ENCODE assay signal across 8 mouse cellular contexts in the genomic region with DNA sequence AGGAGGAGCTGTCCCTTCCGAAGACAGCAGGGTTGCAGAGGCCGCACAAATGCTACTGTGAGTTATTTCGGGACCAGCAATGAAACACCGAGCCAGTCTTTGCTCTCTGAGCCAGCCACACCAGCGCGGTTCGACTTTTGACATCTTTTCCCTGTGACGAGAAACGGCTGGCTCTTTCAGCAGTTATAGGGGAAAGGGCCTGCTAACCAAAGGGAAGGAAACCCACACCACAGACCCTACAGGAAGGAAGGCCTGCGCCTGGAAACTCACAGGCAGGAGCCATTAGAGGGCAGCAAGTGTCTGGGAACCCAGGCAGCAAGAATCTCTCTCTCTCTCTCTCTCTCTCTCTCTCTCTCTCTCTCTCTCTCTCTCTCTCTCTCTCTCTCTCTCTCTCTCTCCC.
DNase-seq lines count a peak whose midpoint lies in the region; ATAC-seq and TF ChIP-seq lines count a peak whose summit lies in the region.

No protein-coding gene starts in this region.

- peak overlapping the region; percentile 1; the same call in 1 of the 2 replicates for H3K27ac ChIP-seq in spleen, adult 2 months (ENCODE audit: insufficient read depth, low read length)
- H3K27ac ChIP-seq in embryonic facial prominence, embryonic 10.5 days (replicated peaks): peak overlapping the region; percentile 90
- peak overlapping the region; percentile 82 for H3K27ac ChIP-seq in heart, embryonic 11.5 days (ENCODE audit: low read depth, low read length)
- H3K27ac ChIP-seq in kidney, embryonic 14.5 days (ENCODE audit: low read depth, low read length): peak overlapping the region; percentile 80
- peak overlapping the region; percentile 78 for H3K27ac ChIP-seq in liver, postnatal 0 days (ENCODE audit: low read depth)
- no peak overlapping the region for H3K27ac ChIP-seq in neural tube, embryonic 14.5 days (ENCODE audit: low read depth, low read length)

- no peak for TF ChIP-seq POLR2A in spleen, adult 2 months (IDR thresholded peaks at IDR 0.05; ENCODE audit: low read depth, low read length)

- H3K9me3 ChIP-seq in embryonic facial prominence, embryonic 10.5 days: no peaks in the 10 kb centered on the region
- H3K9me3 ChIP-seq in heart, embryonic 11.5 days (replicated peaks; ENCODE audit: control insufficient read depth, low read length): no peaks in the 10 kb centered on the region
- no peaks in the 10 kb centered on the region for H3K9me3 ChIP-seq in kidney, embryonic 14.5 days (ENCODE audit: control insufficient read depth, low read length)
- no peaks in the 10 kb centered on the region for H3K9me3 ChIP-seq in liver, postnatal 0 days (ENCODE audit: low read length)
- no peaks in the 10 kb centered on the region for H3K9me3 ChIP-seq in neural tube, embryonic 14.5 days (ENCODE audit: control insufficient read depth, low read length)

- peak overlapping the region; percentile 68 for H3K9ac ChIP-seq in heart, embryonic 11.5 days (ENCODE audit: low read depth, low read length)
- no peak overlapping the region for H3K9ac ChIP-seq in kidney, embryonic 14.5 days (ENCODE audit: low read depth, low read length)
- no peak overlapping the region for H3K9ac ChIP-seq in liver, postnatal 0 days (replicated peaks)
- no peak overlapping the region for H3K9ac ChIP-seq in neural tube, embryonic 14.5 days (replicated peaks; ENCODE audit: low read depth, low read length)

- H3K27me3 ChIP-seq in spleen, adult 2 months (ENCODE audit: control insufficient read depth, insufficient read depth, low read length): no peaks in the 10 kb centered on the region
- peaks cover 4% of the 10 kb centered on the region; the same call in 1 of the 2 replicates for H3K27me3 ChIP-seq in embryonic facial prominence, embryonic 10.5 days (replicated peaks; ENCODE audit: low read depth, poor library complexity, severe bottlenecking)
- H3K27me3 ChIP-seq in heart, embryonic 11.5 days (ENCODE audit: control insufficient read depth, insufficient read depth, low read length): no peaks in the 10 kb centered on the region
- no peaks in the 10 kb centered on the region for H3K27me3 ChIP-seq in kidney, embryonic 14.5 days (ENCODE audit: control insufficient read depth, insufficient read depth, low read length)
- H3K27me3 ChIP-seq in liver, postnatal 0 days (ENCODE audit: insufficient read depth, low read length): no peaks in the 10 kb centered on the region
- H3K27me3 ChIP-seq in neural tube, embryonic 14.5 days (ENCODE audit: control insufficient read depth, insufficient read depth, low read length): no peaks in the 10 kb centered on the region

- H3K4me1 ChIP-seq in spleen, adult 2 months (ENCODE audit: control insufficient read depth, insufficient read depth, insufficient read length): peaks cover 9% of the 10 kb centered on the region; the same call in 1 of the 2 replicates
- peaks cover 28% of the 10 kb centered on the region for H3K4me1 ChIP-seq in embryonic facial prominence, embryonic 10.5 days
- H3K4me1 ChIP-seq in heart, embryonic 11.5 days (ENCODE audit: control insufficient read depth, insufficient read depth, low read length): peaks cover 20% of the 10 kb centered on the region
- H3K4me1 ChIP-seq in kidney, embryonic 14.5 days (ENCODE audit: control insufficient read depth, insufficient read depth, low read length): peaks cover 14% of the 10 kb centered on the region
- H3K4me1 ChIP-seq in liver, postnatal 0 days (ENCODE audit: insufficient read depth): peaks cover 15% of the 10 kb centered on the region
- peaks cover 7% of the 10 kb centered on the region for H3K4me1 ChIP-seq in neural tube, embryonic 14.5 days (ENCODE audit: control insufficient read depth, insufficient read depth, low read length)

- ATAC-seq in heart, embryonic 11.5 days (replicated peaks; ENCODE audit: insufficient number of reproducible peaks, low FRiP score, low TSS enrichment): no peak
- peak; percentile 78 for ATAC-seq in kidney, embryonic 14.5 days (ENCODE audit: low FRiP score, low TSS enrichment)
- peak; percentile 63 for ATAC-seq in liver, postnatal 0 days
- ATAC-seq in neural tube, embryonic 14.5 days (ENCODE audit: low read depth): peak; percentile 80

- TF ChIP-seq CTCF in spleen, adult 2 months (IDR thresholded peaks at IDR 0.05; ENCODE audit: extremely low read depth, insufficient read depth, insufficient read length, insufficient replicate concordance): no peak
- peak; percentile 61 for TF ChIP-seq CTCF in liver, postnatal 0 days (IDR thresholded peaks at IDR 0.05; ENCODE audit: low read depth)

- no peak overlapping the region for H3K4me3 ChIP-seq in spleen, adult 2 months (ENCODE audit: extremely low read depth, insufficient read depth, insufficient read length)
- peak overlapping the region; percentile 46 for H3K4me3 ChIP-seq in embryonic facial prominence, embryonic 10.5 days
- no peak overlapping the region for H3K4me3 ChIP-seq in heart, embryonic 11.5 days (ENCODE audit: low read depth, low read length)
- no peak overlapping the region for H3K4me3 ChIP-seq in kidney, embryonic 14.5 days (ENCODE audit: low read length)
- no peak overlapping the region for H3K4me3 ChIP-seq in liver, postnatal 0 days (ENCODE audit: low read depth, low read length)
- H3K4me3 ChIP-seq in neural tube, embryonic 14.5 days (ENCODE audit: low read depth, low read length): no peak overlapping the region

- peak overlapping the region; percentile 63 for H3K4me2 ChIP-seq in heart, embryonic 11.5 days
- H3K4me2 ChIP-seq in kidney, embryonic 14.5 days (replicated peaks; ENCODE audit: low read depth, low read length): peak overlapping the region; percentile 21; the same call in 1 of the 2 replicates
- peak overlapping the region; percentile 57 for H3K4me2 ChIP-seq in liver, postnatal 0 days (ENCODE audit: low read depth, low read length)
- H3K4me2 ChIP-seq in neural tube, embryonic 14.5 days (ENCODE audit: low read depth, low read length): no peak overlapping the region

- no peaks in the 10 kb centered on the region for H3K36me3 ChIP-seq in spleen, adult 2 months (ENCODE audit: control insufficient read depth, insufficient read depth, low read length)
- H3K36me3 ChIP-seq in embryonic facial prominence, embryonic 10.5 days (replicated peaks): no peaks in the 10 kb centered on the region
- H3K36me3 ChIP-seq in heart, embryonic 11.5 days (ENCODE audit: control insufficient read depth, insufficient read depth, low read length): no peaks in the 10 kb centered on the region
- no peaks in the 10 kb centered on the region for H3K36me3 ChIP-seq in kidney, embryonic 14.5 days (ENCODE audit: control insufficient read depth, insufficient read depth, low read length)
- H3K36me3 ChIP-seq in liver, postnatal 0 days (replicated peaks; ENCODE audit: insufficient read depth, low read length): no peaks in the 10 kb centered on the region
- H3K36me3 ChIP-seq in neural tube, embryonic 14.5 days (ENCODE audit: control insufficient read depth, insufficient read depth, low read length): no peaks in the 10 kb centered on the region

- peak in 1 of 2 experiments; percentile 30 for DNase-seq in spleen, adult 2 months (ENCODE audit: low read depth in 1 of 2, low spot score in 2 of 2)
- no peak for DNase-seq in spleen, adult 12 weeks (ENCODE audit: low spot score)
- DNase-seq in embryonic facial prominence, embryonic 10.5 days (ENCODE audit: low spot score): peak; percentile 71
- peak; percentile 55 for DNase-seq in liver, postnatal 0 days
- peak; percentile 60 to 68 for DNase-seq in urinary bladder, postnatal 4 days (ENCODE audit: low spot score in 2 of 2)

- no peak for TF ChIP-seq EP300 in liver, postnatal 0 days (IDR thresholded peaks at IDR 0.05; ENCODE audit: low read depth)

- WGBS in spleen, adult 2 months: 2% methylated on average over 10 of the region's 10 CpGs
- WGBS in embryonic facial prominence, embryonic 10.5 days: 8% methylated on average over 10 of the region's 10 CpGs
- WGBS in heart, embryonic 11.5 days (ENCODE audit: insufficient replicate concordance): 4% methylated on average over 10 of the region's 10 CpGs
- WGBS in kidney, embryonic 14.5 days: 8% methylated on average over 10 of the region's 10 CpGs
- 12% methylated on average over 10 of the region's 10 CpGs for WGBS in liver, postnatal 0 days (ENCODE audit: insufficient replicate concordance)
- WGBS in neural tube, embryonic 14.5 days: 19% methylated on average over 10 of the region's 10 CpGs
